Mouse (Mus musculus): ENCODE data around the gene Gramd1c.

Gene Gramd1c

DNA sequence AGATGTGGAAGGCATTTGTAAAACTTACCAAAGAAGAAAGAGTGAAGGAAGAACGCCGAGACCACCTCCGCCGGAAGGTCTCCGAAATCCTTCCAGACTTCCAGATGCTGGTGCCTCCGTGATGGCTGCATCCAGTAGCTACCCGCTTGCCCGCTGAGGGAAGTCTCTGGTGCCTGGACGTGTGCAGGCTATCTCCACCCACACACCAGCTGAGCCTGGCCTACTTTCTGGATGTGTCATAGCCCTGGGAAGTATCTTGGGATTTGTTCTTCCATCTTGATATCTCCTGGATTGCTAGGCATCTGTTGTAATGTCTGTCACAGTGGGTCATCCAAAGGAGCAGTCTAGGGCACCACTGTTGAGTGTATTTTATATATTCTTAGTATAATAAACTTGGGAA, 99.9 kb downstream of the Gramd1c start:
- DNase-seq (ENCODE audit: low spot score) = no peak

GRCm38 (mm10) chr16:43958038-43958437, 105.1 kb downstream of the Gramd1c start:
- no peak for DNase-seq (ENCODE audit: low spot score)

DNA sequence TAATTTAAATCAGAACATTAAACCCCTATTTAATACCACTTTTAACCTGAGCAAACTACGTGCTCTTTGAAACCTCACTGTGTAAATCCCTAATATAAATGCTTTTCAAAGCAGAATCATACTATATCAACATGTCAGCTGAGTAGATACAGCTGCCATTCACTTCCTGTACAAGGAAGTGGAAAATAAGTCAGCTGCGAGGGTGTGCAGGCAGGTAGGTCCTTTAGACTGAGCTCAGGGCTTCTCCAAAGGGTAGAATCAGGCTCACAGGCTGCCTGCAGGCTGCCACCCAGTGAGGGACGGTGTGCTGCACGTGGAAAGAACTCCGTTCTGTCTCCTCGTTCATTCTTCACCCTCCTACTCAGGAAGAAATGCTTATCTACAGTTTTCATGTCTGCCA, 108.2 kb downstream of the Gramd1c start:
- no peak for DNase-seq (ENCODE audit: low spot score)

- no peak for DNase-seq (ENCODE audit: low spot score)
Measured at GRCm38 (mm10) chr16:43951591-43951990, 111.6 kb downstream of the Gramd1c start.

DNA sequence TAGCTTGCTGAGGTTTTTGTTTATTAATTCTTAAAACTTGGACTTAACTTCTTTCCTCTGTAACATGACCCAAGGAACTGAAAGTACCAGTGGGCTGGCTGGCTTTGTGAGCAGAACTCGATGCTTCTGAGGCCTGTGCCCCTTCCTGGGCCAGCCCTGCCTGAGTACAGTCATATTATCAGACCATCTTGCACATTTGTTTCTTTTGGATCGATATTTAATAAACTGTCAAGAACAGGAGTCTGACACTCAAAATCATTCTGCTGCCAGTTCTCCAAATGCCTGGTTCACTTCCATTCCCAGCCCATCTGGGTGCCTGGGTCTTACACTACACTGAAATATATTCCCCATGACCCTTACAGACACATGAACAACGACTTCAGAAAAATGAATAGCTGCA, 117.3 kb downstream of the Gramd1c start:
- no peak for DNase-seq (ENCODE audit: low spot score)

DNA sequence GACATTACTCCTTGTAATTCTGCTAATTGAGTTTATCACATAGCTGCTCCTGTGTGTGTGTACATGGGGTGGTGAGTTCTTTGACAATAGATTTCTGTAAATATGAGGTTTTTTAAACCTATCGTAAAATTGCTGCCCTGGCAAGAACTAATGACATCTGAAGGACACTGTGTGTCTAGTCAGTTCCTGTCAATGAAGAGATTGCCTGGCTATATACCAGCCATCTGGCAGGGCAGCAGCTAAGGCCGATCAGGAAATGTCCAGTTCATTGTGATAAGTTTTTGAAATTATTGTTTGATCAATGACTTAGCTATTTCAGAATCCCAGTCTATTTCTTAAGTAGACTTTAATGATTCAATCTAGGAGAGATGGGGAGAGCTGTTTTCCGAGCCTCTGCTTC, 117.8 kb downstream of the Gramd1c start:
- no peak for DNase-seq (ENCODE audit: low spot score)

- DNase-seq (ENCODE audit: low spot score) = no peak
Measured at GRCm38 (mm10) chr16:43940846-43941245, 122.3 kb downstream of the Gramd1c start.

DNA sequence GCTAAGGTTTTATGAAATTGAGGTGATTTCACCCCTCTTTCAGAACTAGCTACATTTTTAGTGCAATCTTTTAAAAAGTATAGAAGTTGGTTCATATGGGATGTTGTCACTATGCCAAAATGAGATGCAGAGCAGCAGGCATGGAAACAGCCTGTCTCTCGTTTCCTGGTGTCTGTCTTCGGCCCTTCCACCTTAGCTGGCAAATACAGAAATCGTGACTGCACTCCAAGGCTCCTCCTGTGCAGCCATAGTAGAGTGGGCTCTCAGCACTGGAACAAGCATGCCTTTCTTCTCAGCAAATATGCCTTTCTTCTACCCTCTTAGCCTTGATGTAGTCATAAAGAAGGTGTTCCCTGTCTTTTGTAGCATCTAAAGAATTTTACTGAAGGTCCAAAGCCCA, 127.3 kb downstream of the Gramd1c start:
- no peak for DNase-seq (ENCODE audit: low spot score)

DNA sequence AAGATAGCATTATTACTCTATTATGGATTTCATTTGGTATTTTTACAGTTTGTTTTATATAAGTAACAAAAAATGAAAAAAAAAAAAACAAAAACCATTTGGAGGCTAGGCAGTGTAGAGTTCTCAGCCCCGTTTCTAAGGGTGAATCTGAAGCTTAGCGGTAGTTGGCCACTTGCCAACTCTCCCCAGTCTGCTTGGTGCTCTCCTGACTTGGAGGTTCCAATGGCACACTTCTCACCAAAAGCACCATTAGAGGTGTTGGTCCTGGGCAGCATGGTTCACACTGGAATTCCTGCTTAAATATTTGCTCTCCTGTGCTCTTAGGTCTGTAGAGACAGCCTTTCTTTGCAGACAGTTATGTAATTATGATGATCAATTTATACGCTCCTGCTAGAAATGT, 127.8 kb downstream of the Gramd1c start:
- DNase-seq (ENCODE audit: low spot score) = no peak

GRCm38 (mm10) chr16:43934856-43935255, 128.3 kb downstream of the Gramd1c start:
- no peak for DNase-seq (ENCODE audit: low spot score)

DNA sequence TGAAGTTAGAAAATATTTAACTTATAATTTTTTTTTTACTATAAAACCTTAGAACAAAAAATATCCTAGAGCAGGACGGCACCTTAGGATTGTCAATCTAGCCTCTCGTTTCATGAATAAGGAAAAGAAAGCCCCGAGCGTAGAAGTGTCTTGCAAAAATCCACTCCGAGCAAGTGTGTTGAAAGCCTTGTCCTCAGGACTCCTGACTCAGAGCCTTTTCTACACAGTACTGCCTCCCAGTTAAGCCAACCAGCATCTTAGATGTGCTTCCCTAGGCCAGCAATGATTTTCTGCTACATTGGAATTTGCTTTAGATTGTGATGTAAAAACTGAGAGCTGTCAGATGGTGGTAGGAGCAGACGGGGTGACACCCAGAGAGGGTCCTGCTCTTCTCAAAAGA, 130.1 kb downstream of the Gramd1c start:
- DNase-seq (ENCODE audit: low spot score) = no peak

DNA sequence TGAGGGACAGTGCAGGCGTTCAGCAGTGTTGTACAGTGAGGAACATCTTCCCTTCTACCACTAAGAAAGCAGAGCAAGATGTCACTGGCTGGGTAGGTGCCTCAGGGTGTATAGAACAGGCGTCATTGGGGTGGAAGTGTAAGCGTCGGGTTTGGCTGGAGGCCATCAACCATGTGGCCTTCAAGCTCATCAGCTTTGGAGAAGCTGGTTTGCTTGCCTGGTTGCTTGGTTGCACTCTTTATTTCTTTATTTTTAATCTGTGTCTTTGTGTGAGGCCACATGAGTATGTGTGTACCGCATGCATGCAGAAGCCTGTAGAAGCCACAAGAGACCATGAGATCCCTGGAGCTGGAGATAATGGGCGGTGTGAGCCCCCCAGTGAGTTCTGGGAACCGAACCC, 130.8 kb downstream of the Gramd1c start:
- DNase-seq (ENCODE audit: low spot score) = no peak

GRCm38 (mm10) chr16:43931502-43931901, 131.6 kb downstream of the Gramd1c start:
- no peak for DNase-seq (ENCODE audit: low spot score)

DNA sequence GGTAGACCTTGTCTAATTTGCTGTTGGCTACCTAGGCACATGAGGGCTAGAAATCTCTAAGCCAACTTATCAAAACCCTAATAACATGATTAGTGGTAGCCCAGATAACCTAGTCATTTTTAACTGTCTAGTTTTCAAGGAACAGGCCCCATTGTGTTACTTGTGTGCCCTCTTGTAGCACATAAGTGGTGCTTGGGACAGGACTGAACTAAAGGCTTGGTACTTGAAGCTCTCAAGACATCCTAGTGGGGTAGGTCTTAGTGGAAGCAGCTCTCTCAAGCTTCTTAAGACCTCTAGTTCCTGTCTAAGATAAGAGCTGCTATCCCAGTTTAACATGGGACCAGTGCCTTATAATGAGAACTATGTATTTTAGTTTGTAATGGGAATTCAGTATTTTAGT, 132.6 kb downstream of the Gramd1c start:
- DNase-seq (ENCODE audit: low spot score) = no peak

Measured in urinary bladder, postnatal 25 days (tissue).